Mouse (Mus musculus) limb, embryonic 12.5 days (tissue): ENCODE measurements around the gene M6pr. TPM values are rescaled to one million over a fixed set of nuclear protein-coding genes. Genes with fewer than 3 reads are reported as not detected.

Experiments
- ATAC-seq: fragments of 200-750 bp; cut with Nextera tagmentation; 2 replicates; pipeline ENCODE4 v1.8.0; 2017; ENCODE audit warnings: low read depth, moderate TSS enrichment; ENCODE audit not compliant: insufficient number of reproducible peaks, insufficient read depth, low FRiP score, low TSS enrichment
- H3K27ac ChIP-seq: fragments of 300-500 bp; sonication (generic); 2 replicates; pipeline ENCODE4 v1.5.1; 2016; ENCODE audit warnings: mild to moderate bottlenecking, moderate library complexity
- H3K27me3 ChIP-seq: fragments of 300-500 bp; sonication (generic); 2 replicates; pipeline ENCODE4 v1.6.1; 2016; ENCODE audit warnings: mild to moderate bottlenecking, moderate library complexity
- H3K36me3 ChIP-seq: fragments of 300-500 bp; sonication (generic); 2 replicates; pipeline ENCODE4 v1.6.1; 2016; ENCODE audit warnings: mild to moderate bottlenecking, moderate library complexity
- H3K4me1 ChIP-seq: fragments of 300-500 bp; sonication (generic); replicated peaks from 2 replicates; pipeline ENCODE4 v1.6.1; 2016
- H3K4me2 ChIP-seq: fragments of 300-500 bp; sonication (generic); 2 replicates; pipeline ENCODE4 v1.6.1; 2016; ENCODE audit warnings: mild to moderate bottlenecking, moderate library complexity
- H3K4me3 ChIP-seq: fragments of 300-500 bp; sonication (generic); replicated peaks from 2 replicates; pipeline ENCODE4 v1.5.1; 2016; ENCODE audit warnings: mild to moderate bottlenecking
- H3K9ac ChIP-seq: fragments of 300-500 bp; sonication (generic); replicated peaks from 2 replicates; pipeline ENCODE4 v1.6.1; 2016; ENCODE audit warnings: mild to moderate bottlenecking, moderate library complexity
- H3K9me3 ChIP-seq: fragments of 300-500 bp; sonication (generic); 2 replicates; pipeline ENCODE4 v1.6.1; 2016; ENCODE audit warnings: mild to moderate bottlenecking, moderate library complexity
- WGBS: fragments of 180-500 bp; shearing (Covaris S2); methylation state at CpG from one replicate; pipeline ENCODE4 v1.1.7; 2016; 5-methylcytosine and 5-hydroxymethylcytosine counted together
- polyA plus RNA-seq: library from polyadenylated mRNA; unstranded; fragments of >200 nt; fragmentation: Nextera tagmentation; extraction: Ambion mirVana; gene quantifications from 2 replicates; pipeline ENCODE4 v1.2.1, GENCODE M21; 2016

M6pr gene
- 74.6 and 76.3 TPM in 2 replicates for polyA plus RNA-seq

- peak within 1 kb of the TSS; percentile 84 for H3K4me3 ChIP-seq
- ATAC-seq: peak; percentile 100
- WGBS: under 1% methylated on average over 49 of the region's 49 CpGs
These were observed at the start of gene M6pr for GRCm38 (mm10) chr6:122308505-122309393. M6pr (plus strand) TSS chr6:122308720.

GRCm38 (mm10) chr6:122262543-122262942 lies 46.0 kb upstream of the M6pr start:
- no peak for ATAC-seq
- no peak overlapping the region for H3K9ac ChIP-seq
- no peak overlapping the region for H3K4me3 ChIP-seq
- 91% methylated on average over 8 of the region's 8 CpGs for WGBS
- H3K4me2 ChIP-seq: no peak overlapping the region
- no peaks in the 10 kb centered on the region for H3K36me3 ChIP-seq
- H3K27ac ChIP-seq: no peak overlapping the region
- H3K4me1 ChIP-seq: no peaks in the 10 kb centered on the region; the same call in 1 of the 2 replicates
- no peaks in the 10 kb centered on the region for H3K9me3 ChIP-seq
- no peaks in the 10 kb centered on the region for H3K27me3 ChIP-seq

More at GRCm38 (mm10) chr6:122308505-122309393, at the start of gene M6pr:
- Histone ChIP-seq H3K27me3 (no peaks in the 10 kb centered on the region), H3K4me2 (peak within 1 kb of the TSS; percentile 85), H3K36me3 (peaks cover 19% of the 10 kb centered on the region), H3K9ac (peak within 1 kb of the TSS; percentile 77), H3K9me3 (no peaks in the 10 kb centered on the region), H3K27ac (peak within 1 kb of the TSS; percentile 78), H3K4me1 (peaks cover 17% of the 10 kb centered on the region)

- Histone ChIP-seq H3K36me3 (no peaks in the 10 kb centered on the region), H3K4me1 (no peaks in the 10 kb centered on the region), H3K27ac (no peak overlapping the region), H3K9ac (no peak overlapping the region), H3K27me3 (no peaks in the 10 kb centered on the region), H3K4me3 (no peak overlapping the region), H3K4me2 (no peak overlapping the region), H3K9me3 (no peaks in the 10 kb centered on the region)
- 71% methylated on average over 3 of the region's 3 CpGs for WGBS
- no peak for ATAC-seq
These were observed 40.0 kb upstream of the M6pr start for GRCm38 (mm10) chr6:122268561-122268960.

- no peaks in the 10 kb centered on the region for H3K36me3 ChIP-seq
- H3K4me1 ChIP-seq: no peaks in the 10 kb centered on the region
- H3K27me3 ChIP-seq: no peaks in the 10 kb centered on the region
- H3K9ac ChIP-seq: no peak overlapping the region
- 82% methylated on average over 4 of the region's 4 CpGs for WGBS
- no peak for ATAC-seq
- H3K9me3 ChIP-seq: no peaks in the 10 kb centered on the region
- H3K4me2 ChIP-seq: no peak overlapping the region
- H3K27ac ChIP-seq: no peak overlapping the region
- no peak overlapping the region for H3K4me3 ChIP-seq
These were observed 39.4 kb upstream of the M6pr start for GRCm38 (mm10) chr6:122269170-122269569.

- Histone ChIP-seq H3K27me3 (no peaks in the 10 kb centered on the region), H3K4me2 (no peak overlapping the region)
- WGBS: 78% methylated on average over 11 of the region's 11 CpGs
These were observed 38.4 kb upstream of the M6pr start for GRCm38 (mm10) chr6:122270152-122270551.

GRCm38 (mm10) chr6:122274546-122274945 lies 34.0 kb upstream of the M6pr start:
- WGBS: 76% methylated on average over 5 of the region's 5 CpGs
- Histone ChIP-seq H3K4me1 (no peaks in the 10 kb centered on the region), H3K27ac (no peak overlapping the region), H3K9me3 (no peaks in the 10 kb centered on the region), H3K27me3 (no peaks in the 10 kb centered on the region), H3K4me3 (no peak overlapping the region), H3K4me2 (no peak overlapping the region), H3K9ac (no peak overlapping the region), H3K36me3 (no peaks in the 10 kb centered on the region)
- no peak for ATAC-seq

More at GRCm38 (mm10) chr6:122270152-122270551, 38.4 kb upstream of the M6pr start:
- H3K27ac ChIP-seq: no peak overlapping the region
- no peak overlapping the region for H3K4me3 ChIP-seq
- no peak for ATAC-seq
- no peaks in the 10 kb centered on the region for H3K9me3 ChIP-seq
- no peak overlapping the region for H3K9ac ChIP-seq
- no peaks in the 10 kb centered on the region for H3K36me3 ChIP-seq
- H3K4me1 ChIP-seq: no peaks in the 10 kb centered on the region

- WGBS: 92% methylated on average over 7 of the region's 7 CpGs
- no peak overlapping the region for H3K4me2 ChIP-seq
- H3K27me3 ChIP-seq: no peaks in the 10 kb centered on the region
- no peaks in the 10 kb centered on the region for H3K9me3 ChIP-seq
- H3K4me1 ChIP-seq: no peaks in the 10 kb centered on the region
- H3K27ac ChIP-seq: no peak overlapping the region
- H3K36me3 ChIP-seq: no peaks in the 10 kb centered on the region
- H3K9ac ChIP-seq: no peak overlapping the region
- ATAC-seq: no peak
- H3K4me3 ChIP-seq: no peak overlapping the region
These were observed 32.0 kb upstream of the M6pr start for GRCm38 (mm10) chr6:122276565-122276964.

GRCm38 (mm10) chr6:122282782-122283181 lies 25.7 kb upstream of the M6pr start, which contains the start of gene Klrg1:
Klrg1 (minus strand) TSS chr6:122282882.
- Histone ChIP-seq H3K36me3 (no peaks in the 10 kb centered on the region), H3K4me2 (no peak within 1 kb of the TSS), H3K4me1 (no peaks in the 10 kb centered on the region), H3K9me3 (no peaks in the 10 kb centered on the region), H3K4me3 (no peak within 1 kb of the TSS), H3K27me3 (no peaks in the 10 kb centered on the region), H3K27ac (no peak within 1 kb of the TSS), H3K9ac (no peak within 1 kb of the TSS)
- WGBS: 84% methylated on average over 6 of the region's 6 CpGs
- ATAC-seq: no peak

- ATAC-seq: no peak
- WGBS: 79% methylated on average over 2 of the region's 2 CpGs
These were observed 25.1 kb upstream of the M6pr start for GRCm38 (mm10) chr6:122283429-122283828.

GRCm38 (mm10) chr6:122284304-122284703 lies 24.2 kb upstream of the M6pr start:
- whole genome bisulfite sequencing: 86% methylated on average over 4 of the region's 4 CpGs
- H3K9me3 ChIP-seq: no peaks in the 10 kb centered on the region
- no peaks in the 10 kb centered on the region for H3K36me3 ChIP-seq

More at GRCm38 (mm10) chr6:122283429-122283828, 25.1 kb upstream of the M6pr start:
- H3K36me3 ChIP-seq: no peaks in the 10 kb centered on the region
- no peak overlapping the region for H3K4me2 ChIP-seq
- H3K4me1 ChIP-seq: no peaks in the 10 kb centered on the region
- no peak overlapping the region for H3K27ac ChIP-seq
- no peak overlapping the region for H3K4me3 ChIP-seq
- no peaks in the 10 kb centered on the region for H3K9me3 ChIP-seq
- no peaks in the 10 kb centered on the region for H3K27me3 ChIP-seq
- no peak overlapping the region for H3K9ac ChIP-seq

GRCm38 (mm10) chr6:122284823-122285222 lies 23.7 kb upstream of the M6pr start:
- H3K9me3 ChIP-seq: no peaks in the 10 kb centered on the region
- ATAC-seq: no peak
- WGBS: 82% methylated on average over 1 of the region's 1 CpGs

More at GRCm38 (mm10) chr6:122284304-122284703, 24.2 kb upstream of the M6pr start:
- Histone ChIP-seq H3K4me3 (no peak overlapping the region), H3K27me3 (no peaks in the 10 kb centered on the region), H3K4me2 (no peak overlapping the region), H3K9ac (no peak overlapping the region), H3K4me1 (0 out of 2 replicates have a peak, but pooled peaks cover 5% of the 10 kb centered on the region), H3K27ac (no peak overlapping the region)
- no peak for ATAC-seq

More at GRCm38 (mm10) chr6:122284823-122285222, 23.7 kb upstream of the M6pr start:
- Histone ChIP-seq H3K9ac (no peak overlapping the region), H3K27ac (no peak overlapping the region), H3K4me3 (no peak overlapping the region), H3K27me3 (no peaks in the 10 kb centered on the region), H3K4me1 (peaks cover 6% of the 10 kb centered on the region), H3K4me2 (no peak overlapping the region), H3K36me3 (no peaks in the 10 kb centered on the region)
